Mouse (Mus musculus): Measurements from ENCODE around the gene Tspan8.

GRCm38 (mm10) chr10:115801464-115801863 lies 15.2 kb upstream of the Tspan8 start:
- no peak for TF ChIP-seq CTCF (IDR thresholded peaks at IDR 0.05; ENCODE audit: borderline replicate concordance, extremely low read depth, insufficient read depth, insufficient read length)
- no peak for TF ChIP-seq POLR2A (IDR thresholded peaks at IDR 0.05; ENCODE audit: borderline replicate concordance, extremely low read depth, insufficient read depth, insufficient read length, poor library complexity, severe bottlenecking)

All from brain, embryonic 14.5 days (tissue).